Mouse (Mus musculus): ENCODE measurements around the gene Sp110. TPM values are rescaled to one million over a fixed set of nuclear protein-coding genes. Genes with fewer than 3 reads are reported as not detected.
"Not testable (repeated sequence)": the region's sequence is repeated elsewhere in the genome, so short reads cannot be mapped to it uniquely, and the experiment has no call there.

Sp110 gene
- polyA plus RNA-seq (2012; rRNA removed), result 10.1 and 12.5 TPM in 2 replicates

- 57% methylated on average over 17 of the region's 17 CpGs for WGBS
- not testable (repeated sequence) for DNase-seq (ENCODE audit: low read depth, low spot score)
Measured at GRCm38 (mm10) chr1:85598271-85599012, at the start of gene Sp110. TSS of gene Sp110 (minus strand) at chr1:85598817.

GRCm38 (mm10) chr1:85638144-85638543 is 39.5 kb upstream of the Sp110 start:
- not testable (repeated sequence) for DNase-seq (ENCODE audit: low read depth, low spot score)
- WGBS, result 80% methylated on average over 4 of the region's 4 CpGs

DNA sequence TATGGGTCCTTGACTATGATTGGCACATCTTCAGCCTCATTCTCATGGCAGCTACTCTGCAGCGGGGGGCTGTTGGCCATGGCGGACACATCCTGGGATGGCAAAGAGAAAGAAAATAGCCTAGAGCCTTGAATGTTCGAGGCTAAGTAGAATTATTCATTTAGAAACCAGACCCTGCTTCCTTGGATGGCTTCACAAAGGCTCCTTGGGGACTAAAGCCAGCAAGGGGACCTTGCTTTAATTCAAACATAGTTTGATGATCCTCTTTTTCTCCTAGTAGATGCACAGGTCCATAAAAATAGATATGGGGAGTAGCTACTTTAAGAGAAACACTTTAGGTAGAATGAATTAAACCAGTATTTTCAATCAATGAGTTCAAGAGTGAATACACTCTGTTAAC is 38.3 kb upstream of the Sp110 start:
- 61% methylated on average over 3 of the region's 3 CpGs for WGBS
- DNase-seq (ENCODE audit: low read depth, low spot score), result not testable (repeated sequence)

- not testable (repeated sequence) for DNase-seq (ENCODE audit: low read depth, low spot score)
- WGBS, result 67% methylated on average over 1 of the region's 1 CpGs
Measured at GRCm38 (mm10) chr1:85618689-85619088, 20.1 kb upstream of the Sp110 start.

DNA sequence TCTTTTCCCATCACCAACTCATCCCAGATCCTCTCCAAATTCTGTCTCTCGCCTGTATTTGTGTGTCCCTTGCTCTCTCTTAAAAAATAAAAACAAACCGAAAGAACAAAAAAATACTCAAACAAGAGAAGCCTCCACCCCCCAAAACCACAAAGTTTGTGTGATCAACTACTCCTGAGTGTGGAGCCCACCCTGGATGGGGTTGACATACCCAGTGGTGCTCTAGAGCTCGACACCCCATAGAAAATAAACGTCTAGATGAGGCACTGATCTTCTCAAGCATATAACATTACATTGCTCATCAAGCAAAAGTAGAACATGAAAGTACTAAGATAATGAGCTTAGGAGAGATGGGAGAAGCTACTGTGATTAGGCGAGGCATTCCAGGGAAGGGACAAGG is 18.5 kb upstream of the Sp110 start:
- WGBS, result 56% methylated on average over 4 of the region's 5 CpGs

DNA sequence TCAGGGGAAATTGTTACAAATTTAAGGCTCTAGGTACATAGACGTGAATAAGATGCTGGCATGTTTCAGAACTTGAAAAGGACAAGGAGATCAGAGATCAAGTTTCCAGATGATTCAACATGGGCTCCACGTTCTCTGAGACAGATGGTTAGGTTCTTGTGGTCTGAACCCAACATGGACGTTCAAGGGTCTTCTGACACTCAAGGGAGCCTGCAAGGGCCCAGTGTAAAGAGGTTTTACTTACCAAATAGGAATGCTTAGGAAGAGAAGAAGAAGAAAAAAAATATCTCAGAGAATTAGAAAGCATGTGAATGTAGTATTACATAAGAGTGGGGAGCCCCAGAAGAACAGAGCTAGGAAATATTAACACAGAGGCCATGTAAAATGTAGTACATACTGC is 17.2 kb upstream of the Sp110 start:
- DNase-seq (ENCODE audit: low read depth, low spot score), result not testable (repeated sequence)
- WGBS, result 57% methylated on average over 3 of the region's 3 CpGs

More for the DNA sequence above, 18.5 kb upstream of the Sp110 start:
- DNase-seq (ENCODE audit: low read depth, low spot score), result not testable (repeated sequence)

DNA sequence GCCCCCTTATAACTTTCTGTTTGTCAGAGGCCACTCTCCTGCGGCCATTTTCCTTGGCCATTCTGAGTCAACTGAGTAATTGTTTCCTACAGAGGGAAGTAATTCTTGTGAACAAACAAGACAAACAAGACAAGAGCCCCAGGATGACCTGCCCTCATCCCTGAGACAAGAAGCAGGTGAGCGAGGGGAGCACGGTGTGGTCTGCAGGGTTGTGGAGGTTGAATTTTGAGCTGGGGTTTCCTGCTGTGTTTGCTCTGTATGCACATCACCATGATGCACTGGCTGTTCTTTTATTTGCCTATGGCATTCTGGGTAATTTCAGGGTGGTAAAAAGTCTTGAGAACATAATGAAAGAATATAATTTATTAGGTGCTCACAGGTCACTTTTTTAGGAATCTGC is 16.5 kb upstream of the Sp110 start:
- not testable (repeated sequence) for DNase-seq (ENCODE audit: low read depth, low spot score)
- WGBS, result 83% methylated on average over 3 of the region's 3 CpGs

DNA sequence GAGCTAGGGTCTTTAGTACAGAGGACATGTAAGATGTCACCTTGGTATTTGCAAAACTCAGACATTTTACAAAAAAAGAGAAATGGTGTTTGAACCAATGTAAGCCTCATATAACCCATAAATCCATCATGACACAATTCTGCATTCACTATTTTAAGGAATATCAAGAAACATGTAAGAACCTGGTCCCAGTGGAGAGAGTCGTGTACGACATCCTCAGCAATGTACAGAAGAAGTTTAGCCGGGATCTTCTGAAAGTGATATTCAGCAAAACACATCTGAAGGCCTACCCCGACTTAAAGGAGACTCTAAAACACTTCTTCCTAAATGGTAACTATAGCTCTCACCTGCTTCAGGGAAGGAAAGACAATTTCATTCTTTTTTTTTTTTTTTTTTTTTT is 12.0 kb upstream of the Sp110 start:
- no CpG with 5 or more reads among the region's 4 CpGs for WGBS
- not testable (repeated sequence) for DNase-seq (ENCODE audit: low read depth, low spot score)

DNA sequence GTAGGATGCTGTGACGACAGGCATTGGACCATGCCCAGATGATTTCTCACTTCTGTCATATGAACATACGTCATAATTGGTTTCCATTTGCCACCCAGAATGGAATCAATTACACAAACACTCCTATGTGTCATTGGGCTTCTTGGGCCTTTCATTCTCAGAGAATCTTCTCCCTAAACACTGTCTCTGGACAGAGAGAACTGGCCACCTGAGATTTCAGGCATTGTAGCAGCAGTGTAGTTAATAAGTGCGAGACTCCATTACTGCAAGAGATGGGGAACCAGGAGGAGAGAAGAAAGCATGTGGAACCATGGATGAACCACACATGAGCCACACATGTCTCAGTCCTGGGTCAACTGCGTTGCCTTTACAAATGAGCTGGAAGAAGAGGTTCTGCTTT is 9.7 kb upstream of the Sp110 start:
- WGBS, result 72% methylated on average over 4 of the region's 4 CpGs
- not testable (repeated sequence) for DNase-seq (ENCODE audit: low read depth, low spot score)

DNA sequence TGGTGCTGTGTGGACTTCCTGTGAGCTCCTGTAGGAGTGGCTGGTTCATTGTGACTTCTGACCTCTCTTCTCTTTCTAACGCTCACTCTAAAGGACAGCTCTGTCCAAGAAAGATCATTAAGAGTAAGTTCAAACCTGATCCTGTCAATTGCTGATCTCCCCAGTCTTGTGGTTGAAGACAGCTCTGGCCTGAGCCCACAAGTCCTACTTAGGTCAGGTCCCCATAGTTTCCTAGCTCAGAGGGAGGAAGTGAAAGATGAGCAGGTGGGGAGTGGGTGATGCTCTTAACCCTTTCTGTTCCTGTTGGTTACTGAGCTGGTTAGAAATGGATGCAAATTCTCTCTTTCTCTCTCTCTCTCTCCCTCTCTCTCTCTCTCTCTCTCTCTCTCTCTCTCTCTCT is 5.7 kb upstream of the Sp110 start:
- DNase-seq (ENCODE audit: low read depth, low spot score), result not testable (repeated sequence)
- WGBS, result 43% methylated on average over 1 of the region's 1 CpGs

- DNase-seq (ENCODE audit: low read depth, low spot score), result not testable (repeated sequence)
Measured at GRCm38 (mm10) chr1:85600794-85601193, 2.2 kb upstream of the Sp110 start.

GRCm38 (mm10) chr1:85600078-85600477 is 1.5 kb upstream of the Sp110 start, which contains the start of gene Sp140:
TSS of gene Sp140 (plus strand) at chr1:85600378.
- WGBS, result 70% methylated on average over 1 of the region's 5 CpGs
- not testable (repeated sequence) for DNase-seq (ENCODE audit: low read depth, low spot score)

More at GRCm38 (mm10) chr1:85600794-85601193, 2.2 kb upstream of the Sp110 start:
- 51% methylated on average over 4 of the region's 4 CpGs for WGBS

DNA sequence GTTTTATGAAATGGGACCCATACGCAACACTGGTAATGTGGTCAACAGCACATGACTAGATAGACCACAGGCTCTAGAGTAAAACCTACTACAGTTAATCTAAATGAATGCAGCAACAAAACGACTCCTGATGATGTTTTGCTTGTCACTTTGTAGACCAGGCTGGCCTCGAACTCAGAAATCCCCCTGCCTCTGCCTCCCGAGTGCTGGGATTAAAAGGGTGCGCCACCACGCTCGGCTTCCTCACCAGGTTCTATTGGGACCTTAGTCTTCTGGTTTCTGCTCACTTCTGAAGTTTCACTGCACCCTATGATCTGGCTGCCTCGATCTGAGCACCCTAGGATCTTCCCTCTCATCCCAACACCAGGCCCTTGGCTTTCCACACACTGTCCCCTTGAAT is 6.1 kb downstream of the Sp110 start:
- DNase-seq (ENCODE audit: low read depth, low spot score), result not testable (repeated sequence)
- WGBS, result 80% methylated on average over 8 of the region's 8 CpGs

GRCm38 (mm10) chr1:85588697-85589096 is 9.9 kb downstream of the Sp110 start:
- WGBS, result 73% methylated on average over 1 of the region's 2 CpGs
- not testable (repeated sequence) for DNase-seq (ENCODE audit: low read depth, low spot score)

DNA sequence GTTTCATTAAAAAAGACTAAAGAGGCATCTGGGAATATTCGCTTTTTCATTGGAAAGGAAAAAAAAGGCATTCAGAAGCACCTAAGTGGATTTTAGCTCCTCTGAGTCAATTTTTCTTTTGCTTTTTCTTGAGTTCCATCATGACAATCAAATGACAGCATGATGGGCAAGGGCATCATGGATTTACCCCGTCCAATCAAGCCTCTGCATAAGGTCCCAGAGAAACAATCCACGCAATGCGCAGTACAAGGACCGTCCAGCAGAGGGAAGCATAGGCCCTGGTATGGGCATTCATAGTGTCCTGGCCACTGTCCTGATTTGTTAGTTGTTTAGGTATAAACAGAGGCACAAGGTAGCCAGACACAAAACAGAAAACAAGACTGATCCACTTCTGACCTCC is 17.1 kb downstream of the Sp110 start:
- DNase-seq (ENCODE audit: low read depth, low spot score), result not testable (repeated sequence)
- WGBS, result 24% methylated on average over 5 of the region's 5 CpGs

DNA sequence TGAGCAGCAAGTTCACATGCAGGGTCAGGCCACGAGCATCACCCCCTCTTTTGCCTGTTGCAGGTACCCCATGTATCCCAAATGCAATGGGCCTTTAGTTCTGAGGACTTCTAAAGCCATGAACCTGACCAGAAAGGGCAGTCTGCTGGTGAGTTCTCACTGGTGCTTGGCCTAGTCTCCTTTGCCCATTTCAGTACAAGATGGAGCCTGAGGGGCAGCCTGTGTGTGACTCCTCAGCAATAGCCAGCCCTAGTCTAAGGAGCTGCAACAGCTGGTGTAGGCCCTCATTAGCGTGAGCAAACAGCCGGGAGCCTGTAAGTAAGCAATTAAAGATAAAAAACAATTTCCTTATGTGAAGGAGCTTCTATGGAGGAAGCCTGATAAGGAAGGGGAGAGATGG is 18.0 kb downstream of the Sp110 start:
- WGBS, result 64% methylated on average over 3 of the region's 3 CpGs

GRCm38 (mm10) chr1:85580148-85580534 is 18.5 kb downstream of the Sp110 start:
- 67% methylated on average over 3 of the region's 4 CpGs for WGBS
- DNase-seq (ENCODE audit: low read depth, low spot score), result not testable (repeated sequence)

More for the DNA sequence above, 18.0 kb downstream of the Sp110 start:
- DNase-seq (ENCODE audit: low read depth, low spot score), result not testable (repeated sequence)

DNA sequence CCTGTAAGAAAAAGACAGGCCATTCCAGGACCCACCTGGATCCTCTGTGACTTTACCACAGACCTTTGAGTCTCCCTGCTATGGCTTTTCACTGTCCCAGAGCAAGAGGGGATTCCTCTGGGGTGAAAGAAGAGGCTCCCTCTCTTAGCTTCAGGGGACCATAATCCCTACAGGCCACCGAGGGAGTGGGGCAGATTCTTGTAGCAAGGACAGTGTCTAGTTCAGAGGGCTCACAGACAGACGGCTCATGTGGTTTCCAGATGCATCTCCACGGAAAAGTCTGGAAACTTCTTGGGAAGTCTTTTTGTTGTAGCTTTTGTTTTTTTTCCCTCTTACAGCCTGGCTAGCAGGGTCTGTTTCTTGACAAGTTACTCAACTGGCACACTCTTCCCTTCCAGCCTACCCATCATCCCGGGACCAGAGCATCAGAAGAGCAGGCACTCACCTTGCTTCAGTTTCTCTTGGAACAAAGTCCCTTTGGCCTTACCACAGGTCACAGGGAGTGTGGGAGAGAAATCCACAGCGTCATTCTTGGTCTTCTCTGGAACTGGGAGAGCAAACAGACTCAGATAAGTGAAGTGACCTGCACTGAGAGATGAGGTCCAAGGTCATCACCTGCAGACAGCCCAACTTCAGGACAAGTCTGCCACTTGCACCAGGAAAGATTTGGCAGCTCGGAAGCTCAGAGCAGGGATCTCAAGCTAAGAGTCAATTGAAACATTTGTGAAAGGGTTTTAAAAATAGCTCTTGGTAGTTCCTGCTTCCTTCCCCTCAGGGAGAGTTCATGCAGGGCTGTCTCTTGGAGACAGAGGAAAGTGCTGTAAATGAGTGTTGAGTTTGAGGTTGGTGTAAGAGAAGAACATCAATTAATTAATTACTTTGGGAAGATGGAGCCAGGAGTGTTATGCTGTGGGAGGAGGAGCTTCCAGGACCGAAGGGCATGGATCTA is 19.1 kb downstream of the Sp110 start:
- DNase-seq (ENCODE audit: low read depth, low spot score), result not testable (repeated sequence)
- 70% methylated on average over 6 of the region's 7 CpGs for WGBS

GRCm38 (mm10) chr1:85578372-85579010 is 20.1 kb downstream of the Sp110 start:
- WGBS, result 47% methylated on average over 3 of the region's 3 CpGs
- not testable (repeated sequence) for DNase-seq (ENCODE audit: low read depth, low spot score)

DNA sequence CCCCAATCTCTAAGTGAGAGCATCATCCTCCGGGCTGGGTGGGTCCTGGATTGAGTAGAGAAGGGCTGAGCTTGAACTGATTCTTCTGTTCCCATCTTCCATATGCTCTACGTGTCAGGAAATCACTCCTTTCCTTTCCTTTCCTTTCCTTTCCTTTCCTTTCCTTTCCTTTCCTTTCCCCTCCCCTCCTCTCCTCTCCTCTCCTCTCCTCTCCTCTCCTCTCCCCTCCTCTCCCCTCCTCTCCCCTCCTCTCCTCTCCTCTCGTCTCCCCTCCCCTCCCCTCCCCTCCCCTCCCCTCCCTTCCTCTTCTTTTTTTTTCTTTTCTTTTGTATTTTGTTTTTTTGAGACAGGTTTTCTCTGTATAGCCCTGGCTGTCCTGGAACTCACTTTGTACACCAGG is 23.2 kb downstream of the Sp110 start, which contains the start of gene G530012D18Rik:
G530012D18Rik (plus strand) TSS at position 301 of the 400 bp plus-strand sequence.
- not testable (repeated sequence) for DNase-seq (ENCODE audit: low read depth, low spot score)
- WGBS, result 70% methylated on average over 2 of the region's 3 CpGs
